Mouse (Mus musculus): ENCODE results near the gene Tspan13.

- TF ChIP-seq CTCF (IDR thresholded peaks at IDR 0.05; ENCODE audit: control insufficient read depth, insufficient read depth, insufficient read length) (no peak), USF1 (IDR thresholded peaks at IDR 0.05; ENCODE audit: low read depth) (no peak), CEBPB (IDR thresholded peaks at IDR 0.05; ENCODE audit: low read depth) (no peak), MAX (IDR thresholded peaks at IDR 0.05) (no peak), MYOG (IDR thresholded peaks at IDR 0.05; ENCODE audit: control insufficient read depth, extremely low read depth, insufficient read length) (no peak), MYOD1 (IDR thresholded peaks at IDR 0.05; ENCODE audit: control insufficient read depth, insufficient read length, low read depth) (no peak)
Observed at GRCm38 (mm10) chr12:36013216-36013910, 28.9 kb downstream of the Tspan13 start.
